Mouse (Mus musculus) lung, embryonic 15.5 days (tissue): ENCODE measurements around the gene Ints2. TPM values are rescaled to one million over a fixed set of nuclear protein-coding genes. Genes with fewer than 3 reads are reported as not detected.
"Not testable (repeated sequence)": the region's sequence is repeated elsewhere in the genome, so short reads cannot be mapped to it uniquely, and the experiment has no call there.

Source experiments
- ATAC-seq: fragments of 200-750 bp; cut with Nextera tagmentation; 2 replicates; pipeline ENCODE4 v1.8.0; 2017; ENCODE audit warnings: moderate number of reproducible peaks, borderline replicate concordance; ENCODE audit not compliant: low FRiP score, low TSS enrichment; ENCODE audit errors: extremely low read depth
- H3K27ac ChIP-seq: fragments of 300-500 bp; sonication (generic); 2 replicates; pipeline ENCODE4 v1.5.1; 2015; ENCODE audit warnings: moderate library complexity, mild to moderate bottlenecking, inconsistent platforms
- H3K27me3 ChIP-seq: fragments of 300-500 bp; sonication (generic); 2 replicates; pipeline ENCODE4 v1.6.1; 2015; ENCODE audit warnings: inconsistent platforms
- H3K36me3 ChIP-seq: fragments of 300-500 bp; sonication (generic); 2 replicates; pipeline ENCODE4 v1.6.1; 2015; ENCODE audit warnings: inconsistent platforms
- H3K4me1 ChIP-seq: fragments of 300-500 bp; sonication (generic); 2 replicates; pipeline ENCODE4 v1.6.1; 2015; ENCODE audit warnings: inconsistent platforms
- H3K4me2 ChIP-seq: fragments of 300-500 bp; sonication (generic); 2 replicates; pipeline ENCODE4 v1.6.1; 2015; ENCODE audit warnings: inconsistent platforms, mild to moderate bottlenecking, moderate library complexity
- H3K4me3 ChIP-seq: fragments of 300-500 bp; sonication (generic); 2 replicates; pipeline ENCODE4 v1.5.1; 2015; ENCODE audit warnings: mild to moderate bottlenecking, inconsistent platforms
- H3K9ac ChIP-seq: fragments of 300-500 bp; sonication (generic); 2 replicates; pipeline ENCODE4 v1.6.1; 2015; ENCODE audit warnings: inconsistent platforms
- H3K9me3 ChIP-seq: fragments of 300-500 bp; sonication (generic); 2 replicates; pipeline ENCODE4 v1.6.1; 2016; ENCODE audit warnings: inconsistent platforms
- WGBS: fragments of 180-500 bp; shearing (Covaris S2); methylation state at CpG from one replicate; pipeline ENCODE4 v1.1.7; 2015; 5-methylcytosine and 5-hydroxymethylcytosine counted together
- polyA plus RNA-seq: library from polyadenylated mRNA; unstranded; fragments of >200 nt; fragmentation: Nextera tagmentation; extraction: Ambion mirVana; gene quantifications from 2 replicates; pipeline ENCODE4 v1.2.1, GENCODE M21; 2015

The Ints2 gene
- 25.9 and 28.7 TPM in 2 replicates for polyA plus RNA-seq

- Histone ChIP-seq H3K4me2 (peak within 1 kb of the TSS; percentile 63), H3K9me3 (no peaks in the 10 kb centered on the region), H3K4me3 (peak within 1 kb of the TSS; percentile 62), H3K4me1 (peaks cover 14% of the 10 kb centered on the region; the same call in 1 of the 2 replicates), H3K9ac (peak within 1 kb of the TSS; percentile 71), H3K27ac (peak within 1 kb of the TSS; percentile 80), H3K36me3 (peaks cover 7% of the 10 kb centered on the region), H3K27me3 (no peaks in the 10 kb centered on the region)
- 5% methylated on average over 32 of the region's 32 CpGs for WGBS
- peak; percentile 92 for ATAC-seq
Measured at GRCm38 (mm10) chr11:86257460-86258076, at the start of gene Ints2. Gene Ints2 (minus strand): TSS chr11:86257575.

DNA sequence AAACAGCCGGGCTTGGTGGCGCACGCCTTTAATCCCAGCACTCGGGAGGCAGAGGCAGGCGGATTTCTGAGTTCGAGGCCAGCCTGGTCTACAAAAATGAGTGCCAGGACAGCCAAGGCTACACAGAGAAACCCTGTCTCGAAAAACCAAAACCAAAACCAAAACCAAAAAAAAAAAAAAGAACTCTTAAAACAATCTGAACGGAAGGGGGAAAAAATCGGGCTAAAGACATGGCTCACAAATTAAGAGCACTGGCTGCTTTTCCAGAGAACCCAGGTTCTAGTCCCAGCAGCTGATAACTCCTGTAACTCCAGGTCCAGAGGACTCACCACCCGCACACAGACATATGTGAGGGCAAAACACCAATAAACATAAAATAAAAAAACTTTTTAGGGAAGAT, 34.8 kb upstream of the Ints2 start:
- H3K27me3 ChIP-seq, H3K4me1 ChIP-seq, H3K4me2 ChIP-seq, ATAC-seq, H3K9ac ChIP-seq, H3K9me3 ChIP-seq, H3K4me3 ChIP-seq, H3K27ac ChIP-seq: not testable (repeated sequence)
- H3K36me3 ChIP-seq = peaks cover 26% of the 10 kb centered on the region
- 90% methylated on average over 10 of the region's 10 CpGs for WGBS

DNA sequence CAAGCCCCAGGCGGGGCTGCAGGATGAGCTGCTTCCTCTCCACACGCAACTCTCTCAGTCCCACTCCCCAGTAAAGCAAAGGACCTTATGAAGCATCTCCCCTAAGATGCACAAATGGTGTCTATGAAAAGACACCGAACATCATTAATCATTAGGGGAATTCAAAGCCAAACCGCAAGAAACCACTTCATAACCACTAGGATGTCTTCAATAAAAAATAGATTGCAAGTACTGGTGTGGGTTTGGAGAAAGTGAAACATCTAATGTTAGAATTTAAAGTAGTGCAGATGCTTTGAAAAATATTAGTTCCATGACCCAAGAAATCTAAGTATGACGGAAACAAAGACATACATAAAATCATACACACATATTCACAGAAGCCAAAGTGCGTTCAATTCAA, 34.3 kb upstream of the Ints2 start:
- Histone ChIP-seq H3K36me3 (peaks cover 26% of the 10 kb centered on the region), H3K4me2 (no peak overlapping the region), H3K27ac (no peak overlapping the region), H3K27me3 (no peaks in the 10 kb centered on the region), H3K4me3 (no peak overlapping the region), H3K4me1 (no peaks in the 10 kb centered on the region), H3K9ac (no peak overlapping the region), H3K9me3 (no peaks in the 10 kb centered on the region)
- no peak for ATAC-seq
- WGBS = 94% methylated on average over 6 of the region's 6 CpGs

DNA sequence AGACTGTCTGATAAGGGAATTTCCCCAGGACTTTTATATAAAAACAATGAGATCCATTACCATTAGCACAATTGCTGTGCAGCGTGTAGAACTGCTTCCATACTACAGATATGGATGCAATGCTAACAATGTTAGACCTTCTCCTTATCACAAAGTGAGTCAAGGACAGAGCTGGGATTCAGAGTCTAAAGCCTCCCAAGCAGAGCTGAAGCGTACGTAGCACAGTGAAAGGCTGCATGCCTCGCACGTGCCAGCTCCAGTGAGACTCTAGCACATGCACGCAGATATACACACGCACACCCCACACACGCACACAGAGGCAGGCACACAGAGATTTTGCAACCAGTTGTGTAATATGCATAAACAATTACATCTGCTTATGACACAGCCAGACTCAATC, 28.4 kb upstream of the Ints2 start:
- no peak for ATAC-seq
- H3K4me3 ChIP-seq = no peak overlapping the region
- H3K4me2 ChIP-seq = no peak overlapping the region
- no peaks in the 10 kb centered on the region for H3K4me1 ChIP-seq
- H3K9ac ChIP-seq = no peak overlapping the region
- no peaks in the 10 kb centered on the region for H3K9me3 ChIP-seq
- 87% methylated on average over 8 of the region's 8 CpGs for WGBS
- H3K36me3 ChIP-seq = peaks cover 67% of the 10 kb centered on the region
- H3K27ac ChIP-seq = no peak overlapping the region
- H3K27me3 ChIP-seq = no peaks in the 10 kb centered on the region

- WGBS = 93% methylated on average over 6 of the region's 6 CpGs
- ATAC-seq = no peak
- H3K27me3 ChIP-seq = no peaks in the 10 kb centered on the region
- no peak overlapping the region for H3K4me3 ChIP-seq
- H3K4me1 ChIP-seq = no peaks in the 10 kb centered on the region
- no peak overlapping the region for H3K27ac ChIP-seq
- H3K4me2 ChIP-seq = no peak overlapping the region
- peaks cover 73% of the 10 kb centered on the region for H3K36me3 ChIP-seq
- no peak overlapping the region for H3K9ac ChIP-seq
- H3K9me3 ChIP-seq = no peaks in the 10 kb centered on the region
Measured at GRCm38 (mm10) chr11:86278442-86279102, 21.2 kb upstream of the Ints2 start.

- Histone ChIP-seq H3K27me3 (no peaks in the 10 kb centered on the region), H3K4me1 (peaks cover 14% of the 10 kb centered on the region; the same call in 1 of the 2 replicates), H3K27ac (0 out of 2 replicates have a peak overlapping the region, but pooled peaks have one; percentile 37), H3K4me3 (peak overlapping the region; percentile 62), H3K9ac (peak overlapping the region; percentile 71), H3K9me3 (no peaks in the 10 kb centered on the region), H3K36me3 (peaks cover 12% of the 10 kb centered on the region), H3K4me2 (peak overlapping the region; percentile 63)
- WGBS = 0% methylated on average over 22 of the region's 22 CpGs
- no peak for ATAC-seq
Measured at GRCm38 (mm10) chr11:86257054-86257453, 321 bp downstream of the Ints2 start.

GRCm38 (mm10) chr11:86253342-86253741, 4.0 kb downstream of the Ints2 start:
- peaks cover 42% of the 10 kb centered on the region for H3K36me3 ChIP-seq
- no peak overlapping the region for H3K4me2 ChIP-seq
- ATAC-seq = no peak
- no peaks in the 10 kb centered on the region for H3K27me3 ChIP-seq
- H3K9ac ChIP-seq = no peak overlapping the region
- no peak overlapping the region for H3K27ac ChIP-seq
- 71% methylated on average over 1 of the region's 1 CpGs for WGBS
- peaks cover 14% of the 10 kb centered on the region; the same call in 1 of the 2 replicates for H3K4me1 ChIP-seq
- H3K4me3 ChIP-seq = no peak overlapping the region
- H3K9me3 ChIP-seq = no peaks in the 10 kb centered on the region

- no peak for ATAC-seq
- Histone ChIP-seq H3K27me3 (no peaks in the 10 kb centered on the region), H3K9me3 (no peaks in the 10 kb centered on the region), H3K4me1 (no peaks in the 10 kb centered on the region), H3K36me3 (peaks cover 55% of the 10 kb centered on the region), H3K9ac (no peak overlapping the region), H3K4me2 (no peak overlapping the region), H3K4me3 (no peak overlapping the region), H3K27ac (no peak overlapping the region)
- WGBS = 65% methylated on average over 4 of the region's 4 CpGs
Measured at GRCm38 (mm10) chr11:86232446-86232845, 24.9 kb downstream of the Ints2 start.

DNA sequence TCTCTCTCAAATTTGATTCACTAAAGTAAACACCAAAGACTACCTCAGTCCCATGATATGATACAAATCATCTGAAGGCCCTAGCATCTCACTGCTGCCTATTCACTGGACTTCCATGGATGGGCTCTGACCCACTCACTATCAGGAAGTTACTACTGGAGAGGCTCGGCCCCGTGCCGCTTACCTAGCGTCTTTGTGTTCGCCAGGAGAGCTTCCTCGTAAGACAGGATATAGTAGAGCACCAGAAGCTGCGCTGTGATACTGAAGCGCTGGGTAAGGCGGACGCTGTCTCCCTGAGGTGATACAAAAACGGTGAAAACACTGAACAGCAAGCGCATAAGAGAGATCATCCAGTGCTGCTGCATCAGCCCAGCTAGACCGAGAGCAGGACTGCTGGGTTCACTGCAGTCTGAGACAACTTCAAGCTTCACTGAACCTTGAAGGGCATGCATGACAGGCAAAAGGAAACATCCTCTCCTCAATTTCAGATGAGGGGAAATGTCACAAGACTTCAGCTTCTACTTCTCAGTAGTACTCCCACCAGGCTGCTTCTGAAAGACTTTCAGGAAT, 25.5 kb downstream of the Ints2 start:
- no peak for ATAC-seq
- Histone ChIP-seq H3K4me1 (no peaks in the 10 kb centered on the region), H3K9ac (no peak overlapping the region), H3K27ac (no peak overlapping the region), H3K27me3 (no peaks in the 10 kb centered on the region), H3K9me3 (no peaks in the 10 kb centered on the region), H3K4me2 (no peak overlapping the region), H3K4me3 (no peak overlapping the region), H3K36me3 (peaks cover 53% of the 10 kb centered on the region)
- WGBS = 94% methylated on average over 13 of the region's 13 CpGs

DNA sequence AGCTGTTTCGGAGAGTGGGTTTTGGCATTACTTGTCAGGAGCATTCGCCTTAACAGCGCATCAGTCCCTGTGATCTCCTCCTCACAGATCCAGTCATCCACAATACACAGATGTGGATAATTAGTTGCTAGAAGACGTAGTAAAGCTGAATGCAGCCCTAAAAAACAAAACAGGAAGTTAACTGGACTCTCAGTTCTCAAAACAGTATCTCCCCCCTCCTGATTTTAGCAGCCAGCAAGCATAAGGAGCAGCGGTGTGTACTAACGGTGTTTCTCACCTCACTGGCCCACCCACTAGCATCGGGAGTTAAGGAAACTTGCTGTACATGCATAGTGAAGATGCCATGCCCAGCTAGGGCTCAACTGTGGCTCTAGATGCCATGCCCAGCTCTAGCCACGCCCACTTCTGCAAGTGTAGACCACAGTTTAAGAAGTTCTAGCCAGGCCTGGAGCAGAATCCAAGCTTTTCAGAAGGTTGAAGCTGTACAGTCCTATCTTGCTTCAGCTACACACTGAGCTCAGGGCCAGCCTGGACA, 30.7 kb downstream of the Ints2 start:
- Histone ChIP-seq H3K4me3 (no peak overlapping the region), H3K4me1 (no peaks in the 10 kb centered on the region), H3K4me2 (no peak overlapping the region), H3K27ac (no peak overlapping the region), H3K36me3 (peaks cover 64% of the 10 kb centered on the region), H3K27me3 (no peaks in the 10 kb centered on the region), H3K9ac (no peak overlapping the region), H3K9me3 (no peaks in the 10 kb centered on the region)
- no peak for ATAC-seq
- WGBS = 80% methylated on average over 8 of the region's 8 CpGs

DNA sequence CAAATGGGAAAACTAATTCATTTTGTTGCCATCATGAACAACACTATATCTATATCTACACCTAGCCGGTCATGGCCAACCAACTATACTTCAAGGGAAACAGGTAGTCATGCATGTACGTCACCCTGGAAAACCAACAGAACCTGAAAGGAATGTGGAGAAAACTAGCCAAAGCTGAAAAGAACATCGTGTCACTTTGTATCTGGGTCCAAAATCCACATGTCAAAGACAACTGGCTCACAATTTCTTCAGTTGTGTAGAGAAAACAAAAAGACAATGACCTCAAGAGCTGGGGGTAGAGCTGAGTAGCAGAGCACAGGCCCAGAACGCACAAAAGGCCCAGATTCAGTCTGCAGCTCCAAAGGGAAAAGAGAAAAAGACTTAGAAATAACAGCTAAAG, 31.6 kb downstream of the Ints2 start:
- Histone ChIP-seq H3K4me1 (no peaks in the 10 kb centered on the region), H3K27me3 (no peaks in the 10 kb centered on the region), H3K36me3 (peaks cover 60% of the 10 kb centered on the region), H3K9me3 (no peaks in the 10 kb centered on the region), H3K4me3 (no peak overlapping the region), H3K27ac (no peak overlapping the region), H3K9ac (no peak overlapping the region), H3K4me2 (no peak overlapping the region)
- no peak for ATAC-seq
- WGBS = 87% methylated on average over 4 of the region's 4 CpGs

DNA sequence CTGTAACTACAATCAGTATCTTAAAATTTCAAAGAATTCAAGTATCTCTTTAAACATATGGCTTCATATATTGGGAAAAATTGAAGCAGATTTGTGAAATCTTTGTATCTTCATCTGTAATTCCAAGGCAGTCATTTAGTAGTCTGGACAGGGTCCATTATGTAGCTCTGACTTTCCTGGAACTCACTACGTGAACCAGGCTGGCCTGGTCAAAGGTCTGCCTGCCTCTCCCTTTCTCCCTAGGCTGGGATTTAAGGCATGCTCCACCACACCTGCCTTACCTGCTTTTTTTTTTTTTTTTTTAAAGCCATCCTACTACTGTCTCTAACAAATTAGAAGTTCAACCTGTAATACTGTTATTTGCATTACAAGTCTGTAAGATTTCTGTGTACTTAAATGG, 45.6 kb downstream of the Ints2 start:
- Histone ChIP-seq H3K27ac (no peak overlapping the region), H3K4me2 (no peak overlapping the region), H3K27me3 (no peaks in the 10 kb centered on the region), H3K9ac (no peak overlapping the region), H3K4me3 (no peak overlapping the region), H3K9me3 (no peaks in the 10 kb centered on the region), H3K4me1 (no peaks in the 10 kb centered on the region), H3K36me3 (peaks cover 56% of the 10 kb centered on the region)
- no peak for ATAC-seq
- WGBS = 76% methylated on average over 1 of the region's 1 CpGs
